Mouse (Mus musculus) C2C12 (cell line): Measurements from ENCODE around the gene Btbd10.

Experiments used
- CEBPB ChIP-seq: IDR thresholded peaks from one replicate; pipeline ENCODE4 v1.6.1; 2011; ENCODE audit warnings: low read depth, mild to moderate bottlenecking, control low read depth, moderate library complexity
- CTCF ChIP-seq: IDR thresholded peaks from one replicate; pipeline ENCODE4 v1.5.1; 2011; ENCODE audit not compliant: control insufficient read depth, insufficient read depth, insufficient read length
- FOSL1 ChIP-seq: IDR thresholded peaks from one replicate; pipeline ENCODE4 v1.8.0; 2011; ENCODE audit warnings: mild to moderate bottlenecking, low read length; ENCODE audit not compliant: poor library complexity, insufficient read depth, severe bottlenecking
- MAX ChIP-seq: IDR thresholded peaks from one replicate; pipeline ENCODE4 v1.6.1; 2011; ENCODE audit warnings: mild to moderate bottlenecking, control low read depth
- MYOD1 ChIP-seq: IDR thresholded peaks from one replicate; pipeline ENCODE4 v1.6.1; 2011; ENCODE audit warnings: low read depth; ENCODE audit not compliant: control insufficient read depth, insufficient read length
- USF1 ChIP-seq: IDR thresholded peaks from one replicate; pipeline ENCODE4 v1.6.1; 2011; ENCODE audit warnings: low read depth, mild to moderate bottlenecking, control low read depth, moderate library complexity

- TF ChIP-seq CTCF = no peak
- no peak for TF ChIP-seq MYOD1
- TF ChIP-seq MAX = no peak
- TF ChIP-seq USF1 = no peak
- TF ChIP-seq CEBPB = no peak
- no peak for TF ChIP-seq FOSL1
Observed at GRCm38 (mm10) chr7:113391619-113392018, 22.4 kb upstream of the Btbd10 start.
